Mouse (Mus musculus) CH12.LX (cell line): ENCODE data around the gene Lmo7. TPM values are rescaled to one million over a fixed set of nuclear protein-coding genes. Genes with fewer than 3 reads are reported as not detected.

Experiments used
- DNase-seq: peaks from one replicate; pipeline ENCODE4 v3.0.0-alpha.2; 2013; ENCODE audit errors: extremely low read depth
- H3K27ac ChIP-seq: 2 replicates; pipeline ENCODE4 v1.5.1; 2012; ENCODE audit warnings: low read depth, mild to moderate bottlenecking, control low read depth, moderate library complexity; ENCODE audit not compliant: insufficient read depth
- H3K27me3 ChIP-seq: replicated peaks from 2 replicates; pipeline ENCODE3; 2012; ENCODE audit warnings: inconsistent platforms
- H3K36me3 ChIP-seq, 2 experiments: replicated peaks in 1 of 2; 2 replicates each; pipeline versions ENCODE3 to v1.6.1; 2012; ENCODE audit warnings: inconsistent platforms in 1 of 2, low read length in 1 of 2, mild to moderate bottlenecking in 1 of 2, mixed read lengths in 1 of 2, moderate library complexity in 1 of 2; ENCODE audit not compliant: control insufficient read depth in 1 of 2, insufficient read depth in 1 of 2
- H3K4me1 ChIP-seq, 2 experiments: 2 replicates each; pipeline ENCODE4 v1.6.1; 2012; ENCODE audit warnings: inconsistent platforms in 1 of 2, moderate library complexity in 1 of 2; ENCODE audit not compliant: insufficient read depth in 2 of 2, control insufficient read depth in 1 of 2
- H3K4me2 ChIP-seq: 2 replicates; pipeline ENCODE4 v1.6.1; 2012; ENCODE audit warnings: low read depth, mild to moderate bottlenecking, control low read depth; ENCODE audit not compliant: poor library complexity, insufficient read depth, severe bottlenecking
- H3K4me3 ChIP-seq, 3 experiments: fragments of 150-350 bp in 1 of 3; sonication (generic) in 1 of 3; replicated peaks in 1 of 3; 2 replicates each; pipeline versions ENCODE3 to v1.5.1; 2011 to 2012; ENCODE audit warnings: low read depth in 2 of 3, low read length in 2 of 3, mild to moderate bottlenecking in 2 of 3, moderate library complexity in 2 of 3, control low read depth in 1 of 3, improper control_type of control experiment in 1 of 3, inconsistent platforms in 1 of 3, mixed read lengths in 1 of 3; ENCODE audit not compliant: poor library complexity in 1 of 3
- H3K79me2 ChIP-seq: replicated peaks from 2 replicates; pipeline ENCODE4 v1.6.1; 2012; ENCODE audit warnings: mild to moderate bottlenecking, moderate library complexity; ENCODE audit not compliant: control insufficient read depth, poor library complexity, insufficient read depth, severe bottlenecking; ENCODE audit errors: extremely low read depth
- H3K9ac ChIP-seq: 2 replicates; pipeline ENCODE4 v1.6.1; 2012; ENCODE audit warnings: low read depth, mild to moderate bottlenecking, control low read depth, moderate library complexity; ENCODE audit not compliant: insufficient read depth
- H3K9me3 ChIP-seq: replicated peaks from 2 replicates; pipeline ENCODE3; 2012; ENCODE audit warnings: low read length, inconsistent platforms, mixed read lengths
- BHLHE40 ChIP-seq: IDR thresholded peaks from 2 replicates; pipeline ENCODE4 v1.6.1; 2011; ENCODE audit warnings: mild to moderate bottlenecking, low read depth, low read length, improper control_type of control experiment
- CHD1 ChIP-seq: IDR thresholded peaks from 2 replicates; pipeline ENCODE4 v1.6.1; 2012; ENCODE audit warnings: low read depth, low read length, improper control_type of control experiment, inconsistent platforms
- E2F4 ChIP-seq: IDR thresholded peaks from 2 replicates; pipeline ENCODE4 v1.6.1; 2011; ENCODE audit warnings: low read depth, low read length, improper control_type of control experiment; ENCODE audit not compliant: insufficient replicate concordance
- HCFC1 ChIP-seq: IDR thresholded peaks from 2 replicates; pipeline ENCODE4 v1.6.1; 2012; ENCODE audit warnings: low read depth, mild to moderate bottlenecking, inconsistent platforms, low read length, improper control_type of control experiment
- KAT2A ChIP-seq: IDR thresholded peaks from 2 replicates; pipeline ENCODE4 v1.6.1; 2012; ENCODE audit warnings: low read length, improper control_type of control experiment, inconsistent platforms; ENCODE audit not compliant: insufficient replicate concordance
- MAX ChIP-seq: IDR thresholded peaks from 2 replicates; pipeline ENCODE4 v1.6.1; 2011; ENCODE audit warnings: low read length, improper control_type of control experiment
- MAZ ChIP-seq: IDR thresholded peaks from 2 replicates; pipeline ENCODE4 v1.6.1; 2012; ENCODE audit warnings: low read depth, mild to moderate bottlenecking, inconsistent platforms, low read length, improper control_type of control experiment, moderate library complexity
- MXI1 ChIP-seq: IDR thresholded peaks from 2 replicates; pipeline ENCODE4 v1.6.1; 2011; ENCODE audit warnings: mild to moderate bottlenecking, low read depth, low read length, improper control_type of control experiment
- MYC ChIP-seq: IDR thresholded peaks from 2 replicates; pipeline ENCODE4 v1.6.1; 2011; ENCODE audit warnings: low read depth, mild to moderate bottlenecking, improper control_type of control experiment, low read length
- NRF1 ChIP-seq: IDR thresholded peaks from 2 replicates; pipeline ENCODE4 v1.6.1; 2014; ENCODE audit warnings: low read depth, mild to moderate bottlenecking, inconsistent platforms, low read length, improper control_type of control experiment, moderate library complexity
- RAD21 ChIP-seq: IDR thresholded peaks from 2 replicates; pipeline ENCODE4 v1.6.1; 2011; ENCODE audit warnings: low read depth, mild to moderate bottlenecking, low read length, improper control_type of control experiment, moderate library complexity
- SIN3A ChIP-seq: IDR thresholded peaks from 2 replicates; pipeline ENCODE4 v1.6.1; 2012; ENCODE audit warnings: low read length, improper control_type of control experiment, inconsistent platforms
- TBP ChIP-seq: conservative IDR thresholded peaks from 2 replicates; pipeline ENCODE4 v1.6.1; 2011; ENCODE audit warnings: low read depth, low read length, improper control_type of control experiment
- USF2 ChIP-seq: conservative IDR thresholded peaks from 2 replicates; pipeline ENCODE4 v1.6.1; 2011; ENCODE audit warnings: low read depth, low read length, improper control_type of control experiment
- ZC3H11A ChIP-seq: IDR thresholded peaks from 2 replicates; pipeline ENCODE4 v1.6.1; 2012; ENCODE audit warnings: low read depth, mild to moderate bottlenecking, inconsistent platforms, low read length, improper control_type of control experiment
- ZNF384 ChIP-seq: IDR thresholded peaks from 2 replicates; pipeline ENCODE4 v1.6.1; 2012; ENCODE audit warnings: low read depth, low read length, improper control_type of control experiment, inconsistent platforms
- dilution Hi-C: fragments of 300-500 bp; cut with MboI; formaldehyde crosslinking; loops from 2 replicates; pipeline ENCODE4 v1.14.3; 2020; ENCODE audit warnings: low sequenced_read_pairs; ENCODE audit not compliant: extremely low pct_unique_long_range_greater_than_20kb, extremely low pct_ligation_motif_present
- in situ Hi-C: fragments of 300-500 bp; cut with MboI; formaldehyde crosslinking; loops from 3 replicates; pipeline ENCODE4 v1.14.3; 2019; ENCODE audit warnings: low sequenced_read_pairs, low pct_ligation_motif_present, low pct_unique_long_range_greater_than_20kb, mixed read lengths
- polyA plus RNA-seq: library from polyadenylated mRNA; unstranded; fragments of >175 nt; gene quantifications from 2 replicates; pipeline ENCODE4 v1.2.1, GENCODE M21; 2012; ENCODE audit warnings: low read depth; ENCODE audit not compliant: insufficient read length
- total RNA-seq, 2 experiments: library from RNA; depleted of rRNA; stranded (reverse); fragments of 300-350 nt in 1 of 2; fragments of >200 nt in 1 of 2; gene quantifications; 2 replicates each; pipeline ENCODE4 v1.2.3; 2012 to 2014

Lmo7 gene
- total and polyA plus RNA-seq, 3 experiments, result 5.0 to 11.9 (median 8.3) TPM

- no peaks in the 10 kb centered on the region for H3K36me3 ChIP-seq
- H3K4me3 ChIP-seq, result no peak overlapping the region
- TF ChIP-seq MYC, result no peak
- TF ChIP-seq BHLHE40, result no peak
- no peak for TF ChIP-seq ZC3H11A
- TF ChIP-seq NRF1, result no peak
- TF ChIP-seq CHD1, result no peak
- no peak for TF ChIP-seq E2F4
- no peak for TF ChIP-seq KAT2A
- TF ChIP-seq HCFC1, result no peak
- TF ChIP-seq RAD21, result no peak
- TF ChIP-seq MXI1, result no peak
- TF ChIP-seq TBP, result no peak
- TF ChIP-seq USF2, result no peak
- no peak for TF ChIP-seq SIN3A
- TF ChIP-seq MAX, result no peak
- no peak for TF ChIP-seq MAZ
- H3K9ac ChIP-seq, result no peak overlapping the region
- H3K27ac ChIP-seq, result no peak overlapping the region
- in situ Hi-C loops (no loop called here), dilution Hi-C loops (no loop called here)
- H3K4me1 ChIP-seq, result peaks cover 0 to 23% of the 10 kb centered on the region in 2 experiments; a peak in 2 of 4 replicates
- no peaks in the 10 kb centered on the region for H3K27me3 ChIP-seq
- no peak overlapping the region for H3K4me2 ChIP-seq
- H3K79me2 ChIP-seq, result no peaks in the 10 kb centered on the region
- DNase-seq, result no peak
- no peaks in the 10 kb centered on the region for H3K9me3 ChIP-seq
These were observed 122.9 kb downstream of the Lmo7 start for GRCm38 (mm10) chr14:101852584-101853195.

DNA sequence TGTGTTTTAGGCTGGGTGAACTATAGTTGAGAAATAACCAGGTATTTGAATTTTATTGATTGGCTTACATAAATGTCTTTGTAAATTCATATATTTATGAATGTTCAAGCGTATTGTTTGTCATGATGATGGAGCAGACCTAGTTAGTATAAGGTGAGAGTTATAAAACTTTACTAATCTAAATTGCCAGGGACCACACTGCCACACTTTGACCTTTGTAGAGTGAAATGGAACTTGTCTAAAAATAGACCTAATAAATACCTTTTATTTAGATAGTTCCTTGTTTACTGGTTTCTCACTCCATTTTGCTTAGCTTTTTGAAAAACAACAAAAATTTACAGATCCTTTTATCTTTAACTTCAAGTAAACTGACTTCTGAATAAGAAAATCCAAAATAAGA, 123.5 kb downstream of the Lmo7 start:
- Histone ChIP-seq H3K9ac (no peak overlapping the region), H3K27ac (no peak overlapping the region), H3K79me2 (no peaks in the 10 kb centered on the region), H3K4me2 (no peak overlapping the region), H3K9me3 (no peaks in the 10 kb centered on the region), H3K36me3 (no peaks in the 10 kb centered on the region), H3K4me3 (no peak overlapping the region), H3K27me3 (no peaks in the 10 kb centered on the region), H3K4me1 (peaks cover 0 to 23% of the 10 kb centered on the region in 2 experiments; a peak in 2 of 4 replicates)
- in situ Hi-C loops, result no loop called here
- dilution Hi-C loops, result no loop called here
- DNase-seq, result no peak
- TF ChIP-seq ZC3H11A, result no peak
- no peak for TF ChIP-seq ZNF384
